ENCODE assay signal across 11 mouse cellular contexts in genomic region chr8:71130411-71131261, GRCm38 (mm10).
DNase-seq lines count a peak whose midpoint lies in the region; ATAC-seq and TF ChIP-seq lines count a peak whose summit lies in the region.
"Had no signal": no experiment of that assay in that cellular context is flagged by ENCODE, and none has a peak within 500 bp of the region (broad histone marks: within the 10 kb centered on the region; RNA-seq: fewer than 3 reads in every experiment).

No protein-coding gene starts in this region.

- ATAC-seq in kidney, postnatal 0 days (replicated peaks; ENCODE audit: low FRiP score, low read depth), result peak; percentile 59; the same call in 1 of the 2 replicates
- peak; percentile 60; the same call in 1 of the 2 replicates for ATAC-seq in embryonic facial prominence, embryonic 15.5 days (ENCODE audit: insufficient number of reproducible peaks, low FRiP score, low TSS enrichment, low read depth)
- peak; percentile 62; the same call in 1 of the 2 replicates for ATAC-seq in intestine, embryonic 14.5 days (replicated peaks; ENCODE audit: low FRiP score, low TSS enrichment, low read depth)
- peak; percentile 38; the same call in 1 of the 2 replicates for ATAC-seq in neural tube, embryonic 15.5 days (ENCODE audit: low FRiP score)
- ATAC-seq: Patski had no signal

- 62% methylated on average over 4 of the region's 4 CpGs for WGBS in kidney, postnatal 0 days
- WGBS in embryonic facial prominence, embryonic 15.5 days, result 54% methylated on average over 4 of the region's 4 CpGs
- 63% methylated on average over 4 of the region's 4 CpGs for WGBS in intestine, embryonic 14.5 days
- WGBS in neural tube, embryonic 15.5 days, result 63% methylated on average over 4 of the region's 4 CpGs

- H3K27ac ChIP-seq in kidney, postnatal 0 days, result no peak overlapping the region
- H3K27ac ChIP-seq in embryonic facial prominence, embryonic 15.5 days (replicated peaks), result no peak overlapping the region
- no peak overlapping the region for H3K27ac ChIP-seq in intestine, embryonic 14.5 days (ENCODE audit: low read depth)
- H3K27ac ChIP-seq in neural tube, embryonic 15.5 days (replicated peaks), result no peak overlapping the region

- no peak for TF ChIP-seq CTCF in kidney, postnatal 0 days (IDR thresholded peaks at IDR 0.05; ENCODE audit: low read depth)

- H3K4me2 ChIP-seq in kidney, postnatal 0 days (ENCODE audit: low read length), result no peak overlapping the region
- H3K4me2 ChIP-seq in embryonic facial prominence, embryonic 15.5 days (replicated peaks), result no peak overlapping the region
- no peak overlapping the region for H3K4me2 ChIP-seq in intestine, embryonic 14.5 days (ENCODE audit: low read length)
- H3K4me2 ChIP-seq in neural tube, embryonic 15.5 days, result no peak overlapping the region

- no peak overlapping the region for H3K4me3 ChIP-seq in kidney, postnatal 0 days (replicated peaks; ENCODE audit: low read depth, low read length)
- H3K4me3 ChIP-seq in embryonic facial prominence, embryonic 15.5 days (replicated peaks), result no peak overlapping the region
- no peak overlapping the region for H3K4me3 ChIP-seq in intestine, embryonic 14.5 days (ENCODE audit: low read depth, low read length)
- H3K4me3 ChIP-seq in neural tube, embryonic 15.5 days (replicated peaks), result no peak overlapping the region

- H3K36me3 ChIP-seq in kidney, postnatal 0 days (ENCODE audit: insufficient read depth, low read length), result no peaks in the 10 kb centered on the region
- no peaks in the 10 kb centered on the region for H3K36me3 ChIP-seq in embryonic facial prominence, embryonic 15.5 days
- no peaks in the 10 kb centered on the region for H3K36me3 ChIP-seq in intestine, embryonic 14.5 days (ENCODE audit: control insufficient read depth, insufficient read depth, low read length)
- no peaks in the 10 kb centered on the region for H3K36me3 ChIP-seq in neural tube, embryonic 15.5 days

- no peaks in the 10 kb centered on the region for H3K4me1 ChIP-seq in kidney, postnatal 0 days (replicated peaks; ENCODE audit: insufficient read depth, low read length)
- H3K4me1 ChIP-seq in embryonic facial prominence, embryonic 15.5 days, result no peaks in the 10 kb centered on the region
- no peaks in the 10 kb centered on the region for H3K4me1 ChIP-seq in intestine, embryonic 14.5 days (replicated peaks; ENCODE audit: control insufficient read depth, insufficient read depth, low read length)
- no peaks in the 10 kb centered on the region for H3K4me1 ChIP-seq in neural tube, embryonic 15.5 days

- DNase-seq in kidney, postnatal 0 days (ENCODE audit: low spot score), result peak; percentile 0
- no peak for DNase-seq in kidney, adult 8-10 months
- DNase-seq in intestine, embryonic 14.5 days (ENCODE audit: low spot score), result no peak
- DNase-seq in urinary bladder, postnatal 14 days (ENCODE audit: low spot score), result no peak
- no peak for DNase-seq in gastrocnemius, adult 8-10 months (ENCODE audit: low spot score in 2 of 2)
- DNase-seq: heart, postnatal 14 days; layer of hippocampus, postnatal 36 days; thymus, postnatal 4 days had no signal

- no peaks in the 10 kb centered on the region for H3K9me3 ChIP-seq in kidney, postnatal 0 days (replicated peaks; ENCODE audit: low read length)
- no peaks in the 10 kb centered on the region for H3K9me3 ChIP-seq in embryonic facial prominence, embryonic 15.5 days (replicated peaks)
- H3K9me3 ChIP-seq in intestine, embryonic 14.5 days (ENCODE audit: control insufficient read depth, low read length), result no peaks in the 10 kb centered on the region
- no peaks in the 10 kb centered on the region for H3K9me3 ChIP-seq in neural tube, embryonic 15.5 days (replicated peaks)

- H3K27me3 ChIP-seq in kidney, postnatal 0 days (ENCODE audit: insufficient read depth, low read length), result no peaks in the 10 kb centered on the region
- no peaks in the 10 kb centered on the region for H3K27me3 ChIP-seq in embryonic facial prominence, embryonic 15.5 days
- H3K27me3 ChIP-seq in intestine, embryonic 14.5 days (replicated peaks; ENCODE audit: control insufficient read depth, insufficient read depth, low read length), result no peaks in the 10 kb centered on the region
- H3K27me3 ChIP-seq in neural tube, embryonic 15.5 days (replicated peaks), result no peaks in the 10 kb centered on the region

- H3K9ac ChIP-seq in kidney, postnatal 0 days (ENCODE audit: low read depth, low read length), result no peak overlapping the region
- no peak overlapping the region for H3K9ac ChIP-seq in embryonic facial prominence, embryonic 15.5 days
- no peak overlapping the region for H3K9ac ChIP-seq in intestine, embryonic 14.5 days (ENCODE audit: low read length)
- no peak overlapping the region for H3K9ac ChIP-seq in neural tube, embryonic 15.5 days (replicated peaks)
